Mouse (Mus musculus) CH12.LX (cell line): ENCODE data around the gene Lhfp. TPM values are rescaled to one million over a fixed set of nuclear protein-coding genes. Genes with fewer than 3 reads are reported as not detected.

Source experiments
- DNase-seq: peaks from one replicate; pipeline ENCODE4 v3.0.0-alpha.2; 2013; ENCODE audit errors: extremely low read depth
- H3K27ac ChIP-seq: 2 replicates; pipeline ENCODE4 v1.5.1; 2012; ENCODE audit warnings: low read depth, mild to moderate bottlenecking, control low read depth, moderate library complexity; ENCODE audit not compliant: insufficient read depth
- H3K27me3 ChIP-seq: replicated peaks from 2 replicates; pipeline ENCODE3; 2012; ENCODE audit warnings: inconsistent platforms
- H3K36me3 ChIP-seq, 2 experiments: replicated peaks in 1 of 2; 2 replicates each; pipeline versions ENCODE3 to v1.6.1; 2012; ENCODE audit warnings: inconsistent platforms in 1 of 2, low read length in 1 of 2, mild to moderate bottlenecking in 1 of 2, mixed read lengths in 1 of 2, moderate library complexity in 1 of 2; ENCODE audit not compliant: control insufficient read depth in 1 of 2, insufficient read depth in 1 of 2
- H3K4me1 ChIP-seq, 2 experiments: 2 replicates each; pipeline ENCODE4 v1.6.1; 2012; ENCODE audit warnings: inconsistent platforms in 1 of 2, moderate library complexity in 1 of 2; ENCODE audit not compliant: insufficient read depth in 2 of 2, control insufficient read depth in 1 of 2
- H3K4me2 ChIP-seq: 2 replicates; pipeline ENCODE4 v1.6.1; 2012; ENCODE audit warnings: low read depth, mild to moderate bottlenecking, control low read depth; ENCODE audit not compliant: poor library complexity, insufficient read depth, severe bottlenecking
- H3K4me3 ChIP-seq, 3 experiments: fragments of 150-350 bp in 1 of 3; sonication (generic) in 1 of 3; replicated peaks in 1 of 3; 2 replicates each; pipeline versions ENCODE3 to v1.5.1; 2011 to 2012; ENCODE audit warnings: low read depth in 2 of 3, low read length in 2 of 3, mild to moderate bottlenecking in 2 of 3, moderate library complexity in 2 of 3, control low read depth in 1 of 3, improper control_type of control experiment in 1 of 3, inconsistent platforms in 1 of 3, mixed read lengths in 1 of 3; ENCODE audit not compliant: poor library complexity in 1 of 3
- H3K79me2 ChIP-seq: replicated peaks from 2 replicates; pipeline ENCODE4 v1.6.1; 2012; ENCODE audit warnings: mild to moderate bottlenecking, moderate library complexity; ENCODE audit not compliant: control insufficient read depth, poor library complexity, insufficient read depth, severe bottlenecking; ENCODE audit errors: extremely low read depth
- H3K9ac ChIP-seq: 2 replicates; pipeline ENCODE4 v1.6.1; 2012; ENCODE audit warnings: low read depth, mild to moderate bottlenecking, control low read depth, moderate library complexity; ENCODE audit not compliant: insufficient read depth
- H3K9me3 ChIP-seq: replicated peaks from 2 replicates; pipeline ENCODE3; 2012; ENCODE audit warnings: low read length, inconsistent platforms, mixed read lengths
- CHD1 ChIP-seq: IDR thresholded peaks from 2 replicates; pipeline ENCODE4 v1.6.1; 2012; ENCODE audit warnings: low read depth, low read length, improper control_type of control experiment, inconsistent platforms
- ELF1 ChIP-seq: IDR thresholded peaks from 2 replicates; pipeline ENCODE4 v1.6.1; 2014; ENCODE audit warnings: low read depth, mild to moderate bottlenecking, inconsistent platforms, low read length, improper control_type of control experiment
- EP300 ChIP-seq: IDR thresholded peaks from 2 replicates; pipeline ENCODE4 v1.6.1; 2011; ENCODE audit warnings: low read length, improper control_type of control experiment
- GABPA ChIP-seq: IDR thresholded peaks from 2 replicates; pipeline ENCODE4 v1.6.1; 2012; ENCODE audit warnings: low read depth, low read length, improper control_type of control experiment, inconsistent platforms; ENCODE audit not compliant: insufficient replicate concordance
- HCFC1 ChIP-seq: IDR thresholded peaks from 2 replicates; pipeline ENCODE4 v1.6.1; 2012; ENCODE audit warnings: low read depth, mild to moderate bottlenecking, inconsistent platforms, low read length, improper control_type of control experiment
- IRF4 ChIP-seq: IDR thresholded peaks from 2 replicates; pipeline ENCODE4 v1.6.1; 2014; ENCODE audit warnings: low read depth, mild to moderate bottlenecking, inconsistent platforms, low read length, improper control_type of control experiment
- JUN ChIP-seq: IDR thresholded peaks from 2 replicates; pipeline ENCODE4 v1.6.1; 2011; ENCODE audit warnings: low read depth, mild to moderate bottlenecking, low read length, improper control_type of control experiment, moderate library complexity; ENCODE audit not compliant: insufficient read depth
- JUND ChIP-seq: conservative IDR thresholded peaks from 2 replicates; pipeline ENCODE4 v1.6.1; 2011; ENCODE audit warnings: low read depth, low read length, improper control_type of control experiment
- MAFK ChIP-seq: IDR thresholded peaks from 2 replicates; pipeline ENCODE4 v1.6.1; 2011; ENCODE audit warnings: low read length, improper control_type of control experiment; ENCODE audit not compliant: insufficient replicate concordance
- MAX ChIP-seq: IDR thresholded peaks from 2 replicates; pipeline ENCODE4 v1.6.1; 2011; ENCODE audit warnings: low read length, improper control_type of control experiment
- MAZ ChIP-seq: IDR thresholded peaks from 2 replicates; pipeline ENCODE4 v1.6.1; 2012; ENCODE audit warnings: low read depth, mild to moderate bottlenecking, inconsistent platforms, low read length, improper control_type of control experiment, moderate library complexity
- MXI1 ChIP-seq: IDR thresholded peaks from 2 replicates; pipeline ENCODE4 v1.6.1; 2011; ENCODE audit warnings: mild to moderate bottlenecking, low read depth, low read length, improper control_type of control experiment
- NRF1 ChIP-seq: IDR thresholded peaks from 2 replicates; pipeline ENCODE4 v1.6.1; 2014; ENCODE audit warnings: low read depth, mild to moderate bottlenecking, inconsistent platforms, low read length, improper control_type of control experiment, moderate library complexity
- PAX5 ChIP-seq: IDR thresholded peaks from 2 replicates; pipeline ENCODE4 v1.6.1; 2012; ENCODE audit warnings: low read length, inconsistent platforms, mixed read lengths
- POLR2A ChIP-seq: IDR thresholded peaks from 2 replicates; pipeline ENCODE4 v1.6.1; 2011; ENCODE audit warnings: low read depth, mild to moderate bottlenecking, improper control_type of control experiment, low read length
- POLR2AphosphoS2 ChIP-seq: IDR thresholded peaks from 2 replicates; pipeline ENCODE4 v1.6.1; 2011; ENCODE audit warnings: low read depth, low read length, improper control_type of control experiment
- SIN3A ChIP-seq: IDR thresholded peaks from 2 replicates; pipeline ENCODE4 v1.6.1; 2012; ENCODE audit warnings: low read length, improper control_type of control experiment, inconsistent platforms
- SMC3 ChIP-seq: IDR thresholded peaks from 2 replicates; pipeline ENCODE4 v1.6.1; 2011; ENCODE audit warnings: low read depth, low read length, improper control_type of control experiment
- TBP ChIP-seq: conservative IDR thresholded peaks from 2 replicates; pipeline ENCODE4 v1.6.1; 2011; ENCODE audit warnings: low read depth, low read length, improper control_type of control experiment
- TCF12 ChIP-seq: IDR thresholded peaks from 2 replicates; pipeline ENCODE4 v1.6.1; 2014; ENCODE audit warnings: low read depth, mild to moderate bottlenecking, inconsistent platforms, low read length, improper control_type of control experiment
- UBTF ChIP-seq: IDR thresholded peaks from 2 replicates; pipeline ENCODE4 v1.6.1; 2012; ENCODE audit warnings: low read depth, mild to moderate bottlenecking, inconsistent platforms, low read length, improper control_type of control experiment, moderate library complexity
- ZKSCAN1 ChIP-seq: IDR thresholded peaks from 2 replicates; pipeline ENCODE4 v1.6.1; 2012; ENCODE audit warnings: low read depth, inconsistent platforms, low read length, improper control_type of control experiment, borderline replicate concordance
- ZMIZ1 ChIP-seq: IDR thresholded peaks from 2 replicates; pipeline ENCODE4 v1.6.1; 2012; ENCODE audit warnings: low read depth, mild to moderate bottlenecking, inconsistent platforms, low read length, improper control_type of control experiment
- dilution Hi-C: fragments of 300-500 bp; cut with MboI; formaldehyde crosslinking; loops from 2 replicates; pipeline ENCODE4 v1.14.3; 2020; ENCODE audit warnings: low sequenced_read_pairs; ENCODE audit not compliant: extremely low pct_unique_long_range_greater_than_20kb, extremely low pct_ligation_motif_present
- in situ Hi-C: fragments of 300-500 bp; cut with MboI; formaldehyde crosslinking; loops from 3 replicates; pipeline ENCODE4 v1.14.3; 2019; ENCODE audit warnings: low sequenced_read_pairs, low pct_ligation_motif_present, low pct_unique_long_range_greater_than_20kb, mixed read lengths
- polyA plus RNA-seq: library from polyadenylated mRNA; unstranded; fragments of >175 nt; gene quantifications from 2 replicates; pipeline ENCODE4 v1.2.1, GENCODE M21; 2012; ENCODE audit warnings: low read depth; ENCODE audit not compliant: insufficient read length
- total RNA-seq, 2 experiments: library from RNA; depleted of rRNA; stranded (reverse); fragments of 300-350 nt in 1 of 2; fragments of >200 nt in 1 of 2; gene quantifications; 2 replicates each; pipeline ENCODE4 v1.2.3; 2012 to 2014

Gene Lhfp
- total and polyA plus RNA-seq, 3 experiments, result not detected

- TF ChIP-seq UBTF (no peak), HCFC1 (no peak), MAFK (no peak), EP300 (no peak), SIN3A (no peak), CHD1 (no peak), IRF4 (no peak), MXI1 (no peak), JUN (no peak), MAZ (no peak), GABPA (no peak), POLR2AphosphoS2 (no peak), ZMIZ1 (no peak)
- Histone ChIP-seq H3K27ac (no peak overlapping the region), H3K4me3 (no peak overlapping the region), H3K36me3 (no peaks in the 10 kb centered on the region), H3K4me2 (no peak overlapping the region), H3K27me3 (no peaks in the 10 kb centered on the region), H3K4me1 (peaks cover 0 to 3% of the 10 kb centered on the region in 2 experiments; a peak in 1 of 4 replicates), H3K9ac (no peak overlapping the region), H3K79me2 (no peaks in the 10 kb centered on the region), H3K9me3 (no peaks in the 10 kb centered on the region)
- dilution Hi-C loops (no loop called here), in situ Hi-C loops (no loop called here)
- no peak for DNase-seq
Measured at GRCm38 (mm10) chr3:53212599-53212998, 171.3 kb downstream of the Lhfp start.

- no peak for DNase-seq
- Histone ChIP-seq H3K9ac (no peak overlapping the region), H3K4me3 (no peak overlapping the region), H3K4me2 (no peak overlapping the region), H3K9me3 (no peaks in the 10 kb centered on the region), H3K4me1 (peaks cover 0 to 3% of the 10 kb centered on the region in 2 experiments; a peak in 1 of 4 replicates), H3K27ac (no peak overlapping the region), H3K36me3 (no peaks in the 10 kb centered on the region), H3K79me2 (no peaks in the 10 kb centered on the region), H3K27me3 (no peaks in the 10 kb centered on the region)
- TF ChIP-seq ZMIZ1 (no peak), TBP (no peak), SIN3A (no peak), ELF1 (no peak), JUND (no peak), JUN (no peak), MAX (no peak), POLR2A (no peak), CHD1 (no peak), MXI1 (no peak), NRF1 (no peak), TCF12 (no peak), SMC3 (no peak), PAX5 (no peak), ZKSCAN1 (no peak)
- dilution Hi-C loops, result no loop called here
- in situ Hi-C loops, result no loop called here
Measured at GRCm38 (mm10) chr3:53213346-53213745, 172.0 kb downstream of the Lhfp start.
